Mouse (Mus musculus) midbrain, embryonic 16.5 days (tissue): ENCODE measurements around the gene Chm. TPM values are rescaled to one million over a fixed set of nuclear protein-coding genes. Genes with fewer than 3 reads are reported as not detected.

Source experiments
- ATAC-seq: fragments of 200-750 bp; cut with Nextera tagmentation; 2 replicates; pipeline ENCODE4 v1.8.0; 2017; ENCODE audit warnings: moderate TSS enrichment
- H3K27ac ChIP-seq: fragments of 300-500 bp; sonication (generic); 2 replicates; pipeline ENCODE4 v1.5.1; 2014; ENCODE audit warnings: mild to moderate bottlenecking, low read length, mixed read lengths
- H3K27me3 ChIP-seq: fragments of 300-500 bp; sonication (generic); 2 replicates; pipeline ENCODE4 v1.6.1; 2014; ENCODE audit warnings: low read depth, low read length, mixed read lengths; ENCODE audit not compliant: control insufficient read depth, insufficient read depth
- H3K36me3 ChIP-seq: fragments of 300-500 bp; sonication (generic); 2 replicates; pipeline ENCODE4 v1.6.1; 2014; ENCODE audit warnings: mild to moderate bottlenecking, low read length, moderate library complexity, mixed read lengths; ENCODE audit not compliant: control insufficient read depth, insufficient read depth
- H3K4me1 ChIP-seq: fragments of 300-500 bp; sonication (generic); 2 replicates; pipeline ENCODE4 v1.6.1; 2014; ENCODE audit warnings: mild to moderate bottlenecking, low read length, mixed read lengths; ENCODE audit not compliant: control insufficient read depth, insufficient read depth
- H3K4me2 ChIP-seq: fragments of 300-500 bp; sonication (generic); 2 replicates; pipeline ENCODE4 v1.6.1; 2014; ENCODE audit warnings: mild to moderate bottlenecking, low read length, mixed read lengths
- H3K4me3 ChIP-seq: fragments of 300-500 bp; sonication (generic); 2 replicates; pipeline ENCODE4 v1.5.1; 2014; ENCODE audit warnings: low read depth, mild to moderate bottlenecking, low read length, moderate library complexity, mixed read lengths
- H3K9ac ChIP-seq: fragments of 300-500 bp; sonication (generic); 2 replicates; pipeline ENCODE4 v1.6.1; 2014; ENCODE audit warnings: low read depth, low read length, mixed read lengths
- H3K9me3 ChIP-seq: fragments of 300-500 bp; sonication (generic); replicated peaks from 2 replicates; pipeline ENCODE4 v1.6.1; 2014; ENCODE audit warnings: mild to moderate bottlenecking, low read length, mixed read lengths; ENCODE audit not compliant: control insufficient read depth, poor library complexity, severe bottlenecking
- WGBS: fragments of 180-500 bp; shearing (Covaris S2); extraction: QIAGEN DNeasy Blood & Tissue Kit; methylation state at CpG from one replicate; pipeline ENCODE4 v1.1.7; 2014; 5-methylcytosine and 5-hydroxymethylcytosine counted together
- microRNA counts: library from miRNA; unstranded; fragments of <30 nt; microRNA quantifications from one replicate; lab custom pipeline; 2016
- microRNA-seq: library from miRNA; unstranded; fragments of <30 nt; microRNA quantifications from one replicate; pipeline ENCODE4, GENCODE M21; 2017
- polyA plus RNA-seq: library from polyadenylated mRNA; unstranded; fragments of >200 nt; fragmentation: Nextera tagmentation; extraction: Ambion mirVana; gene quantifications from 2 replicates; pipeline ENCODE4 v1.2.1, GENCODE M21; 2015

Chm gene
- polyA plus RNA-seq, 1 experiment from 2014 or later = 15.2 TPM

DNA sequence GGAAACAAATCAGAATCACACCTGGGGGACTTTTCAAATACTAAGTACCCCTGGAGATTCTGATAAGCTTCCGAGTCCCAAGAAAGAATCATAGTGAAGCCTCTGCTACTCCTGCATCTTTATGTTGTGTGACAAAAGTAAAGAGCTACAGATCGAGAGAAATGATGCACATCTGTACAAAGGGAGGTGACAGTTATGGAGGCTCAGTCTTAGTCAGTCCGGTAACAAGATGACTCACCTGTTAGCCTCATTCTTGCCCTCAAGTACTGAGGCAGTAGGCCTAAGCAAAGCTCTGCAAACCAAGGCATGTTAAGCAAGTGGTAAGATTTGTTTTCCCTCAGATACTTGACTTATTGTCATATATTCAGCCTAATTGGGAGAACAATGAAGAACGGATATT lies 110.5 kb downstream of the Chm start:
- WGBS = 86% methylated on average over 4 of the region's 4 CpGs
- H3K4me2 ChIP-seq = no peak overlapping the region
- H3K36me3 ChIP-seq = no peaks in the 10 kb centered on the region

GRCm38 (mm10) chrX:113003621-113004020 lies 181.7 kb downstream of the Chm start:
- Histone ChIP-seq H3K27ac (no peak overlapping the region), H3K9ac (no peak overlapping the region), H3K9me3 (no peaks in the 10 kb centered on the region), H3K4me3 (no peak overlapping the region), H3K27me3 (no peaks in the 10 kb centered on the region), H3K4me2 (no peak overlapping the region), H3K36me3 (no peaks in the 10 kb centered on the region), H3K4me1 (no peaks in the 10 kb centered on the region)
- 95% methylated on average over 3 of the region's 3 CpGs for WGBS
- ATAC-seq = no peak

More for the DNA sequence above, 110.5 kb downstream of the Chm start:
- H3K4me1 ChIP-seq = no peaks in the 10 kb centered on the region
- no peak for ATAC-seq
- no peak overlapping the region for H3K27ac ChIP-seq
- no peak overlapping the region for H3K4me3 ChIP-seq
- no peaks in the 10 kb centered on the region for H3K9me3 ChIP-seq
- no peak overlapping the region for H3K9ac ChIP-seq
- H3K27me3 ChIP-seq = no peaks in the 10 kb centered on the region

GRCm38 (mm10) chrX:113002192-113002591 lies 183.1 kb downstream of the Chm start:
- H3K9ac ChIP-seq = no peak overlapping the region
- H3K36me3 ChIP-seq = no peaks in the 10 kb centered on the region
- H3K4me1 ChIP-seq = no peaks in the 10 kb centered on the region
- WGBS = 68% methylated on average over 3 of the region's 3 CpGs
- no peak for ATAC-seq
- no peak overlapping the region for H3K27ac ChIP-seq
- no peaks in the 10 kb centered on the region for H3K9me3 ChIP-seq
- no peaks in the 10 kb centered on the region for H3K27me3 ChIP-seq
- H3K4me2 ChIP-seq = no peak overlapping the region
- no peak overlapping the region for H3K4me3 ChIP-seq

MicroRNA genes within 50 kb of the gene (microRNA counts, 519-probe panel; counts per million panel counts)
- microRNA mmu-miR-361 (lab: Ali Mortazavi, UCI) = 2,395 counts per million, percentile 71 among the panel's probes with 10 or more counts

Small RNA genes lying within 50 kb of the gene (microRNA-seq; reads per million reads assigned to microRNA genes)
- gene Mir361 = 4,696 reads per million, percentile 91 among the genes with 10 or more reads in this experiment

Other genes with a start within 250 kb of the Chm start
- 6.9 and 8.3 TPM in 2 replicates for gene Dach2, start 112.0 kb upstream of the Chm start, polyA plus RNA-seq